Mouse (Mus musculus) liver, embryonic 14.5 days (tissue): ENCODE data around the gene Prrc2b.

Source experiments
- CTCF ChIP-seq: IDR thresholded peaks from 2 replicates; pipeline ENCODE4 v1.5.1; 2016; ENCODE audit warnings: antibody characterized with exemption, low read depth, control low read depth
- EP300 ChIP-seq: IDR thresholded peaks from 2 replicates; pipeline ENCODE4 v1.6.1; 2016; ENCODE audit warnings: antibody characterized with exemption, low read depth

DNA sequence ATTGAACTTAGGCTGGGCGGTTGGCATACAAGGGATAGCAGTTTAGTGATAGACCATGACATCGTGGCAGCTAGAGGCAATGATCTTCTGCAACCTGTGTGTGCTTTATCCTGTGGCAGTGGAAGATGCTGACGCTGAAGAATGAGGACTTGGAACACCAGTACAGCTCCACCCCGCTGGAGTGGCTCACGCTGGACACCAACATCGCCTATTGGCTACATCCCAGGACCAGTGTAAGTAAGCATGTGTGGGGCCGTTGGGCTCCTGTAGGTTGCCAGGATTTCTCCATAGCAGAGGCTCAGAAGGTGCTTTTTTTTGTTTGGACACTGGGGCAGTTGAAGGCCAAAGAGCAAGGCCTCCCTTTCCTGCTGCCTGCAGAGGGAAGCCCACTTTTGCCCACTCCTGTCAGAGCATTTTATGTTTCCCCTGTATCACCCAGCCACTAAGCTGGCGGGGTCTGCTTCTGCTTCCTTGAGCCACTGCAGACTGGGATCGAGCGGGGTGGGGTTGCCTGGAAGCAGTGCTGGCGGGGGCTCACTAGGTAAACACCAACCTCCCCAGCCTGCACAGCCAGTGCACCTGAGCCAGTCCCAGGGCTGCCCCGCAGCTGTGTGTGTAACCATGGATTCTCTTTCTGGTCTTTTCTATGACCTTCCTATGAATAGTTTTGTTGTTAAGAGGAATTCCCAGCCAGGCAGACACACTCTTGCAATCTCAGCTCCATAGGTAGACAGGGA lies 101.1 kb downstream of the Prrc2b start:
- TF ChIP-seq EP300 (no peak), CTCF (no peak)
